Mouse (Mus musculus) kidney, adult 2 months (tissue): ENCODE data around the gene Insr.

Experiments
- CTCF ChIP-seq: fragments of 200-500 bp; conservative IDR thresholded peaks from 2 replicates; pipeline ENCODE4 v1.5.1; 2011; ENCODE audit warnings: low read depth, mild to moderate bottlenecking, control low read depth, low read length, moderate library complexity, mixed read lengths; ENCODE audit not compliant: insufficient read depth, insufficient read length
- POLR2A ChIP-seq: fragments of 200-500 bp; IDR thresholded peaks from one replicate; pipeline ENCODE4 v1.6.1; 2011; ENCODE audit warnings: low read depth, low read length, control low read depth

DNA sequence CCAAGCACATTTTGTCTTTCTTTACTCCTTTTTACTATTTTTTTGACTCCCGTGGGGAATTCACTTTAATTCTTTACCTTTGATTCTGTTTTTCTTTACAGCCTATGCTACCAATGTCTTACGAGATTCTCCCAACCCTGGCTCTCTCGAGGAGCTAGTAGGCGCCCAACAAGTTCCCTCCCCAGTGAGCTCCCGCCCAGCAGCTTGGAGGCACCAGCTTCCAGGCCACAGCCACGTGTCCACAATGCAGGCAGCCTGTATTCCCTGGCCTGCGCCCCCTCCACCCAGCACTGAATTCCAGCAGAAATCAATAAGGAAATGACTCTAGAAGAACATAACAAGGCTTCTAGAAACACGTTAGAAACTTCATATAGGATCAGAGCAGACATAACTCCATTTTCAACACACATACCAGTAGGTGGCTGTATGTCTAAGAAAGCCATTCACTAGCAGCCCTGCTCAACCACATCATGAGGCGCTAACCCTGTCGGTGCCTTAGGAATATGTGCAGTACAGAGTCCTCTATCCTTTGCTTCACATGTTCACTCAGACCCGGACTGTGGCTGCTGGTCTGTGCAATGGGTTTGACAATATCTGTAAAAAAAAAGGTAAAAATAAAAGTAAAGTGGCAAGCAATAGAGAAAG lies 971 bp upstream of the Insr start:
- TF ChIP-seq POLR2A (no peak), CTCF (no peak)
